Mouse (Mus musculus): ENCODE measurements at regions not wholly inside any gene's neighbourhood (a gene's known extent, or its start where the extent isn't known, plus 50 kb on each side); places are given as distances from the start of the nearest gene placed in this dataset.
A peak's percentile ranks its signal among the peaks of the same experiment; 100 is the strongest.

DNA sequence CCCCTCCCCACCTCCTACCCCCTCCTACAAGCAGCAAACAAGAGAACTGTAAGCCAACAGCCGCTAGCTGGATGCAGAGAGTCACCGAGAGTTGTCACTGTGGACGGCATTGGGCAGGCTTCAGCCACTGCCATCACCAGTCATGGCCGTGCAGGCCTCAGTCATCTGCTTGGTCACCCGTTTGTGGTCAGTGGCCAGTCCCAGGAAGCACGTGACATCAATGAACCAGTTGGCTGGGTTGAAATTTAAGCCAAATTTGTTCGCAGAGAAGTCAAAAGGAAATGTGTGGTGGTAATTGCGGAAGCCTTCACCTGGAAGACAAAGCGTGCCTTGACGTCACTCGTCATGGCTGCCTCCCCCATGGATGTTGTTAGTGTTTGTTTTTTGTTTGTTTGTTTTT lies 60.7 kb upstream of the Tmem150c start:
- DNase-seq (ENCODE audit: low spot score) (no peak), ATAC-seq (ENCODE audit: low FRiP score, low read depth) (no peak)
- no peaks in the 10 kb centered on the region for H3K27me3 ChIP-seq (ENCODE audit: control insufficient read depth, insufficient read depth, low read length)
- H3K36me3 ChIP-seq (ENCODE audit: control insufficient read depth, insufficient read depth, low read length), result no peaks in the 10 kb centered on the region
- no peak overlapping the region for H3K4me2 ChIP-seq (replicated peaks; ENCODE audit: low read depth, low read length, severe bottlenecking)
- TF ChIP-seq POLR2A (IDR thresholded peaks at IDR 0.05; ENCODE audit: borderline replicate concordance, extremely low read depth, insufficient read depth, insufficient read length), result no peak
- no peak overlapping the region for H3K27ac ChIP-seq (replicated peaks; ENCODE audit: low read depth, low read length)
- no peaks in the 10 kb centered on the region for H3K9me3 ChIP-seq (ENCODE audit: control insufficient read depth, low read length)
- H3K4me3 ChIP-seq (replicated peaks; ENCODE audit: low read length), result no peak overlapping the region
- H3K4me1 ChIP-seq (ENCODE audit: control insufficient read depth, insufficient read depth, low read length), result peaks cover 8% of the 10 kb centered on the region
- H3K9ac ChIP-seq (ENCODE audit: low read depth, low read length, severe bottlenecking), result no peak overlapping the region
- 87% methylated on average over 11 of the region's 11 CpGs for WGBS

DNA sequence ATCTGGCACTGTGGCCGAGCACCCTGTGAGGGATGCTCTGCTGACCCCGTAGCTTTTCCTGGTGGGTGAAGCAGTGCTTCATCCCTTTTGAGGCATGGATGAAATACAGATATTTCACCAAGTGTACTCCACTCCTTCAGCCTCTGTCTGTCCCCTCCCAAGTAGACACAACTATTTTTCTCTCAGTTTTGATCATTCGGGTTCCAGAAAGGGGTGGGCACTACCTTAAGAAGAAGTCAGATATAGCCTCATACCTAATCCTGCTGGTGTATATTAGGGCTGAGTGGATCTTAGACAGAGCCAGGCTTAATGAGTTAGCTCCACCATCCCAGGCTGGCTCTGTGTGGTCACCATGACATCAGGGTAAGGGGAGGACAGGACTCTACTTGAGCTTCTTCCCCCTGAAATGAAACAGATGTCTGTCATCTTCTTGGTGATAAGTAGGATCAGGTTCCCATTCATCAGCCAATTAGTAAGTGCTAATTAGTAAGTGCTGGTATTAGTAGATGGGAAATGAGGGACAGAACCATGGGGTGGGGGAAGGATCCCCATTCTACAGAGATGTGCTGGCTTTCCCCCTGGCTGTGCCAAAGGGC lies 58.7 kb upstream of the Tmem150c start:
- Histone ChIP-seq H3K4me2 (replicated peaks; ENCODE audit: low read depth, low read length, severe bottlenecking) (no peak overlapping the region), H3K9me3 (ENCODE audit: control insufficient read depth, low read length) (no peaks in the 10 kb centered on the region), H3K27me3 (ENCODE audit: control insufficient read depth, insufficient read depth, low read length) (no peaks in the 10 kb centered on the region), H3K36me3 (ENCODE audit: control insufficient read depth, insufficient read depth, low read length) (no peaks in the 10 kb centered on the region), H3K27ac (replicated peaks; ENCODE audit: low read depth, low read length) (no peak overlapping the region), H3K4me1 (ENCODE audit: control insufficient read depth, insufficient read depth, low read length) (peaks cover 8% of the 10 kb centered on the region), H3K9ac (ENCODE audit: low read depth, low read length, severe bottlenecking) (no peak overlapping the region), H3K4me3 (replicated peaks; ENCODE audit: low read length) (no peak overlapping the region)
- no peak for DNase-seq (ENCODE audit: low spot score)
- no peak for TF ChIP-seq POLR2A (IDR thresholded peaks at IDR 0.05; ENCODE audit: borderline replicate concordance, extremely low read depth, insufficient read depth, insufficient read length)
- WGBS, result 94% methylated on average over 3 of the region's 3 CpGs
- no peak for ATAC-seq (ENCODE audit: low FRiP score, low read depth)

DNA sequence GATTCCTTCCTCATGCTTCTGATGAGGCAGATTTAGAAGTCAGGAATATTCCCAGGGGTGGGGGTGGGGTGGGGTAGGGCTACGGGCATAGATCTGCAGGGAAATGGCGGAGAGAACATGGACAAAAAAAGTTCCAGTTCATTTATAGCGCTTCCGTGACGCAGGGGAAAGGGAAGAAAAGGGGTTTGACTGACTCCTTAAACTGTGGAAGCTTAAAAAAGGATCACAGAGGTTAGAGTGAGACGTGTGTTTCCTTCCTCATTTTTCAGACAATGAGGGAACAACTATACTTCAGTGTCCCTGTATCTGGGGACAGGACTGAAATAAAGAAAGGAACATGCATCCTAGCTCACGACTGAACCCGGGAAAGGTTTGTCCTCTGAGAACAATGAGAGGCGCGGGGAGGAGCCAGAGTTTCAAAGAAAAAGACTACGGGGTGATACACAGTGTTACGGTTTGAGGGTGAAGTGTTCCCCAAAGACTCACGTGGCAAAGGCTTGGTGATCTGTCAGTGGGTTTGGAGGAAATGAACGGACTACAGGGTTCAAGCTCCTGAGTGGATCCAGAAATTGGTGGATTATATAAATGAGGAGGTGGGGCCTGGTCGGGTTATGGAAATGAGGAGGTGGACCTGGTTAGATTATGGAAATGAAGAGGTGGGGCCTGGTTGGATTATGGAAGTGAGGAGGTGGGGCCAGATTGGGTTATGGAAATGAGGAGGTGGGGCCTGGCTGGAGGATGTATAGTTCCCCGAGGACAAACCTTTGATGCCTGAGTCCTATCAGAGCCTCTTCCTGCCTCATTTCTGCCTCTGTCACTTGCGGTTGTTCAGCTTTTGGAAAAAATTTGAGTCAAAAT lies 57.8 kb upstream of the Tmem150c start:
- H3K9me3 ChIP-seq (ENCODE audit: control insufficient read depth, low read length), result no peaks in the 10 kb centered on the region
- H3K9ac ChIP-seq (ENCODE audit: low read depth, low read length, severe bottlenecking), result no peak overlapping the region
- TF ChIP-seq POLR2A (IDR thresholded peaks at IDR 0.05; ENCODE audit: borderline replicate concordance, extremely low read depth, insufficient read depth, insufficient read length), result no peak
- no peaks in the 10 kb centered on the region for H3K27me3 ChIP-seq (ENCODE audit: control insufficient read depth, insufficient read depth, low read length)
- 0 out of 2 replicates have a peak overlapping the region, but pooled peaks have one; percentile 26 for H3K27ac ChIP-seq (replicated peaks; ENCODE audit: low read depth, low read length)
- ATAC-seq (ENCODE audit: low FRiP score, low read depth) (no peak), DNase-seq (ENCODE audit: low spot score) (no peak)
- no peaks in the 10 kb centered on the region for H3K36me3 ChIP-seq (ENCODE audit: control insufficient read depth, insufficient read depth, low read length)
- H3K4me2 ChIP-seq (replicated peaks; ENCODE audit: low read depth, low read length, severe bottlenecking), result peak overlapping the region; percentile 16; the same call in 1 of the 2 replicates
- no peak overlapping the region for H3K4me3 ChIP-seq (replicated peaks; ENCODE audit: low read length)
- H3K4me1 ChIP-seq (ENCODE audit: control insufficient read depth, insufficient read depth, low read length), result peaks cover 8% of the 10 kb centered on the region
- 43% methylated on average over 17 of the region's 17 CpGs for WGBS

DNA sequence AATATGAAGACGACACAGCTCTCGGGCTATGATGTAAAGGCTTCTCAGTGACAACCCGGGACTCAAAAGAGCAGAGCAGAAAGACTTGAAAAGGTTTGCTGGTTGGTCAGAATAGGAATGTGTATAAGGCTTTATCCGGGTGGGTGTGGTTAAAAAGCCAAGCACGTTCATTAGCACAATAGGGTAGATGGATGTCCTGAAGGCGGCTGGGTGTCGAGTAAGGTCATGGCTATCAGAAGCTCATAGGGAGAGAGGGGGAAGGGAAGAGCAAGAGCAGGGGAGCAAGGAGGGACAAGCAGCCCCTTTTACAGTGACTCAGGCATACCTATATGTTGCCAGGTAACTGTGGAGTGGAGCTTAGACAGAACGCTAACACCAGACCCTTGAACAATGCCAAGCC lies 54.3 kb upstream of the Tmem150c start:
- no peaks in the 10 kb centered on the region for H3K27me3 ChIP-seq (ENCODE audit: control insufficient read depth, insufficient read depth, low read length)
- H3K9me3 ChIP-seq (ENCODE audit: control insufficient read depth, low read length), result no peaks in the 10 kb centered on the region
- peaks cover 8% of the 10 kb centered on the region for H3K4me1 ChIP-seq (ENCODE audit: control insufficient read depth, insufficient read depth, low read length)
- no peak overlapping the region for H3K4me3 ChIP-seq (replicated peaks; ENCODE audit: low read length)
- ATAC-seq (ENCODE audit: low FRiP score, low read depth) (no peak), DNase-seq (ENCODE audit: low spot score) (no peak)
- no peaks in the 10 kb centered on the region for H3K36me3 ChIP-seq (ENCODE audit: control insufficient read depth, insufficient read depth, low read length)
- no peak overlapping the region for H3K4me2 ChIP-seq (replicated peaks; ENCODE audit: low read depth, low read length, severe bottlenecking)
- no peak overlapping the region for H3K9ac ChIP-seq (ENCODE audit: low read depth, low read length, severe bottlenecking)
- TF ChIP-seq POLR2A (IDR thresholded peaks at IDR 0.05; ENCODE audit: borderline replicate concordance, extremely low read depth, insufficient read depth, insufficient read length), result no peak
- no peak overlapping the region for H3K27ac ChIP-seq (replicated peaks; ENCODE audit: low read depth, low read length)
- 84% methylated on average over 8 of the region's 8 CpGs for WGBS

DNA sequence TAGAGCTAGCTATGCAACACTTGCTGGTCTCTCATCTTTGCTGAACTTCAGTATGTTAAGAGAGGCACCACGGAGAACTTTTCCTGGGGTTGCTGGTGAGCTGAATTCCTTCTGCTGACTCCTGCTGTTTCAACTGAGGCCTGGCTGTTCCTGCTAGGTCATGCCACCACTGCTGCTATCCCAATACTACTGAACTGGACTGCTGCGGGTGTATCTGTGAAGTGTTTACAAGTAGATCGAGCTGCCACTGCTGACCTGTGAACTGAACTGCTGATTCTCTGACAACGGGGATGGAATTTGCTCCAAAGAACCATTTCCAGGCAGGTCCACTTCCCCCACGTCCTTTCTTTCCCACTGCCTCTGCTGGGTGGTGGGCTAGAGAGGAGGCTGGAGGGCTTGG lies 51.1 kb upstream of the Tmem150c start:
- H3K4me1 ChIP-seq (ENCODE audit: control insufficient read depth, insufficient read depth, low read length), result no peaks in the 10 kb centered on the region
- no peak for ATAC-seq (ENCODE audit: low FRiP score, low read depth)
- no peak for DNase-seq (ENCODE audit: low spot score)
- no peaks in the 10 kb centered on the region for H3K27me3 ChIP-seq (ENCODE audit: control insufficient read depth, insufficient read depth, low read length)
- no peak overlapping the region for H3K4me2 ChIP-seq (replicated peaks; ENCODE audit: low read depth, low read length, severe bottlenecking)
- H3K9me3 ChIP-seq (ENCODE audit: control insufficient read depth, low read length), result no peaks in the 10 kb centered on the region
- 74% methylated on average over 5 of the region's 5 CpGs for WGBS
- no peak overlapping the region for H3K9ac ChIP-seq (ENCODE audit: low read depth, low read length, severe bottlenecking)
- H3K36me3 ChIP-seq (ENCODE audit: control insufficient read depth, insufficient read depth, low read length), result no peaks in the 10 kb centered on the region
- no peak for TF ChIP-seq POLR2A (IDR thresholded peaks at IDR 0.05; ENCODE audit: borderline replicate concordance, extremely low read depth, insufficient read depth, insufficient read length)
- H3K4me3 ChIP-seq (replicated peaks; ENCODE audit: low read length), result no peak overlapping the region
- no peak overlapping the region for H3K27ac ChIP-seq (replicated peaks; ENCODE audit: low read depth, low read length)

All from limb, embryonic 14.5 days (tissue).